Mouse (Mus musculus): ENCODE results near the gene Agtr1a. TPM values are rescaled to one million over a fixed set of nuclear protein-coding genes. Genes with fewer than 3 reads are reported as not detected.

Agtr1a gene
- polyA plus RNA-seq, 1 experiment from 2014 or later = 4.6 TPM

DNA sequence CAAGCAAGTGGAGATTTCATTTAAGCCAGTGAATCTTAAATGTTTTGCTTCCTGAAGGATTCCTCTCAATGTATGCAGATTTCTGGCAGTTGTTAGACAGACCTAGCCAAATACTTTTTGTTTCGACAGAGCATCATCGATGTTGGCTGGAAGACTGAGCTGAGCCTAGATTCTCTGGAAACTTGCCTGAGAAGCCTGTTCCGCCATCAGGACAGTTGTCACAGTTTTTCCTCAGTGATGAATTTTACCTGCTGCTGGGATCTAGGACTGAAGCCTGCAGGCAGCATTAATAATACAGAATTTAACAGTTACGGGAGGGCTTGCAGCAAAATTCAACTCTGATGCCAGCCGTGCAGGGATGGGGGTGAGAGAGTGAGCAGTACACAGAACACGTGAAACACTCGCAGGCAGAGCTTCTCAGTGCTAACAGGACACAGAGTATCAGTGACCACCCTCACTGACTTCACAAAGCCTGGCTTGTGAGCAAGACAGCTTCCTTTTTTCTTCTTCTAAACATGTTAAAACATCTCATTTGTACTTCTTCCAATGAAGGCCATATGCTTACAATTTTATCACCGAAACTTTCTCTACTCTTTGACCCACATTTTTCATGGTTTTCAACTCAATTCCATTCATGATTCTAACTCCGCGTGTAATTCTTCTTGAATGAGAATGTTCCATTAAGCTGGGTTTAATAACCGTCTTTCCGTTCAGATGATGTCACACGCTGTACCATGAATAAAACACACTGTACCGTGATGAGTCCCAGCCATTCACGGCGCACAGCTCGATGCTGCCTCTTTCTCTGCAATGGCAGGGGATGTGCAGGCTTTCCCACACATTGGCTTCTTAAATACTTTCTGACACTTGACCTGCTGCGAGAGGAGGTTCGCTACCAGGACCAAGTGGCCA lies 6.0 kb downstream of the Agtr1a start:
- Histone ChIP-seq H3K4me2 (no peak overlapping the region), H3K9ac (no peak overlapping the region), H3K27me3 (replicated peaks) (0 out of 2 replicates have a peak, but pooled peaks cover under 1% of the 10 kb centered on the region), H3K36me3 (no peaks in the 10 kb centered on the region), H3K9me3 (replicated peaks) (no peaks in the 10 kb centered on the region), H3K4me3 (no peak overlapping the region), H3K27ac (no peak overlapping the region), H3K4me1 (no peaks in the 10 kb centered on the region)
- ATAC-seq = no peak
- WGBS (ENCODE audit: insufficient replicate concordance) = 77% methylated on average over 19 of the region's 19 CpGs

DNA sequence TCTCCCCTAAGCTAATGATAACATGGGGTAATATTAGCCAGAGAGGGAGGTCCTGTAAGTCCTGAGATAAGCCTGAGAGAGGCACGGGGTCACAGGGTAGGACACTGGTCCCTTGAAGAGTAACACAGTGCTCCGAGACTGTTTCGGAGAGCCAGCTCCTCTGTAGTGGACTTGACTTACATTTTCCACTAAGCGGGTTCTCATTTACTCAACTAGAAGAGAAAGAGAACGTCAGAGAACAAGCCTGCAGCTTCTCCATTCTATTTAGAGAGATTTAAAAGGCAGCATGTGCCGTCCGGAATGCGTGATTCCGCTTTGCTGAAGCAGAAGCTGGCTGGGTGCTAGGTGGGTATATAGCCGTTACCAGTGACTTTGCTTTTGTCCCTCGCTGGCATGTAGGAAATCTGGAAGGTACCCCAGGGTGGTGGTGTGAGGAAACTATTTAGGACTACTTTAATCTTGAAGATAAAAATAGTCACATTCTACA lies 9.2 kb downstream of the Agtr1a start:
- H3K9ac ChIP-seq = no peak overlapping the region

DNA sequence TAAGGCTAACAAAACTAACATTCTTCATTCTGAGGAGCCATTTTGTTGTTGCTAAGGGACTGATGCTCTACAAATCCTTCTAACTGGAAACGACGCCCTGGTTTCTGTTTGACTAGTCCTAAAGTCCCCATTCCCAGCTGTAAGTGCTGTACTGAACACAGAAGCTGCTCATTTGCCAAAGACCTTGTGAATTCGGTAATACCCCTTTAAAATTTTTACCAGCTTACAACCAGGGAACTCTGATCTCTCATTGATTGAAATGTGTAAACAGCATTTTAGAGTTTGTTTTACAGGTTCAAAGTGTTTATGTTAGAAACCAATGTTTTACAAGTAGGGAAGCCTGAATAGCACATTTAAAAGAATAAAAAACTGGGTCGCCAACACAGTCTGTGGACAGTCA lies 10.6 kb downstream of the Agtr1a start:
- Histone ChIP-seq H3K9me3 (replicated peaks) (no peaks in the 10 kb centered on the region), H3K36me3 (no peaks in the 10 kb centered on the region), H3K4me3 (no peak overlapping the region), H3K27me3 (replicated peaks) (no peaks in the 10 kb centered on the region), H3K27ac (no peak overlapping the region), H3K9ac (no peak overlapping the region), H3K4me2 (no peak overlapping the region), H3K4me1 (no peaks in the 10 kb centered on the region)
- 0 out of 2 replicates have a peak, but pooled peaks have one; percentile 18 for ATAC-seq
- 60% methylated on average over 4 of the region's 4 CpGs for WGBS (ENCODE audit: insufficient replicate concordance)

More for the DNA sequence above, 9.2 kb downstream of the Agtr1a start:
- no peaks in the 10 kb centered on the region for H3K27me3 ChIP-seq (replicated peaks)
- no peaks in the 10 kb centered on the region for H3K36me3 ChIP-seq
- no peaks in the 10 kb centered on the region for H3K4me1 ChIP-seq
- no peaks in the 10 kb centered on the region for H3K9me3 ChIP-seq (replicated peaks)
- H3K4me2 ChIP-seq = no peak overlapping the region
- 65% methylated on average over 11 of the region's 11 CpGs for WGBS (ENCODE audit: insufficient replicate concordance)
- no peak overlapping the region for H3K4me3 ChIP-seq
- no peak overlapping the region for H3K27ac ChIP-seq
- ATAC-seq = no peak

DNA sequence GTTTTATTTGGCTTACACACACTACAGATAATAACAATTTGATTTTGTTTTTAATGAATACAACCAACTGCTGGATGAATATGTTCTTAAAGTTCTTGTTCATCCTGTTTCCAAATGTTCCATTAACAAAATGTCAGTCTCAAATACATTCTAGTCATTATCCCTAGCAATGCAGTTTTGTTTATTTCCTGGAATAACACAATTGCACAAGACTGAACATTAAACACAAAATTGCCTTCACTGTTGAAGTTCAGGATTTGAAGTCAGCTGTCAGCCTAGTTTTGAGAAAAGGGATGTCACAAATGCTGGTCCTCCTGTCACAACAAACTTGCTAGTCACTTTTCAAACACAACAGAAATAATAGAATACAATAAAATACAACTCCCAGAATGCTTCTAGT lies 12.1 kb downstream of the Agtr1a start:
- no peaks in the 10 kb centered on the region for H3K36me3 ChIP-seq
- H3K4me2 ChIP-seq = no peak overlapping the region
- no peaks in the 10 kb centered on the region for H3K4me1 ChIP-seq
- no peak overlapping the region for H3K4me3 ChIP-seq
- ATAC-seq = no peak
- H3K9ac ChIP-seq = no peak overlapping the region
- no peaks in the 10 kb centered on the region for H3K9me3 ChIP-seq (replicated peaks)
- H3K27me3 ChIP-seq (replicated peaks) = no peaks in the 10 kb centered on the region
- H3K27ac ChIP-seq = no peak overlapping the region

GRCm38 (mm10) chr13:30351966-30352365 lies 15.7 kb downstream of the Agtr1a start:
- Histone ChIP-seq H3K9me3 (replicated peaks) (no peaks in the 10 kb centered on the region), H3K27ac (no peak overlapping the region), H3K9ac (no peak overlapping the region), H3K4me2 (no peak overlapping the region), H3K36me3 (no peaks in the 10 kb centered on the region), H3K27me3 (replicated peaks) (no peaks in the 10 kb centered on the region), H3K4me1 (no peaks in the 10 kb centered on the region), H3K4me3 (no peak overlapping the region)
- no peak for ATAC-seq
- 68% methylated on average over 13 of the region's 13 CpGs for WGBS (ENCODE audit: insufficient replicate concordance)

DNA sequence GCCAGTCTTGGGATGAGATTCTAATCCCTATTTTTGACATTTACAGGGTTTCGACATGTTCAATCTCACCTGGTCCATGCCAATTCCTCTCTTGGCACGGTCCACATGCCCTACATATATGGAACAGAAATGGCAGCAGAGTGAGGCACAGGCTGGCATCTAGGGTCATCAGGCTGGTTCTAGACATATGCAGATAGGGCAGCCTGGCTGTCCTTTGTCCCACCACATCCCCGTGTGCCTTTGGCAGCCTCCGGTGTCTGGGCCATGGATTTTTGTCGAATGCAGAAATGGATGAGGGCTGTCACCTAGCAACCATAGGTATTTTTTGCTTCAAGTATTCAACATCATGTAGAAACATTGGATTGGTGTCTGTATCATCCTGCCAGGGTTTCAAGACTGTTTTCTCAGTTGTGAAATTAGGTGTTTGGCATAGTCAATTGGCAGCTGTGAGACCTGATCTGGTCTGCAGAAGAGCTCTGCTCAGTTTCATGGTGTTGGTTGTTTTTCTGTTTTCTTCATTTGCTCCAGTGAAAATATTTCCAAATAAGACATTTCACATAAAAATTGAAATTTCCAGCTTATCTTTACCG lies 18.8 kb downstream of the Agtr1a start:
- Histone ChIP-seq H3K4me2 (no peak overlapping the region), H3K36me3 (no peaks in the 10 kb centered on the region), H3K27me3 (replicated peaks) (no peaks in the 10 kb centered on the region), H3K4me3 (no peak overlapping the region), H3K27ac (no peak overlapping the region), H3K9me3 (replicated peaks) (no peaks in the 10 kb centered on the region), H3K4me1 (no peaks in the 10 kb centered on the region), H3K9ac (no peak overlapping the region)
- WGBS (ENCODE audit: insufficient replicate concordance) = 82% methylated on average over 6 of the region's 6 CpGs
- ATAC-seq = no peak

DNA sequence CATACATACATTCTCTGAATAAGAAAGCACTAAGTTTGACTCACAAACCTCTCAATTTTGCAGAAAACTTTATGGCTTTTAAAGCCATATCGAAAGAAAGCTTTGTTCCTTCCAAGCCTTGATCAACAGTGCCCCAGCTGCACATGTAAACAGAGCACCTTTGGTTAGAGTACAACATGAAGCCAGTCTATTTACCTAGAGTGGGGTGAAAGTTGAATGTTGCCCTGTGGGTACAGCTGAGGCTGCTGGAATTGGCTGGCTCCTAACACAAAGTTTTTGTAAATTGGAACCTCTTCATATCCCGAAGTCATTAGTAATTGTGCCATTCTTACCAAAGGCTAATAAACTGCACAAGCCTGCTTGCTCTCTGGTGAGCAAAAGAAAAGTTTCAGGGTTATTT lies 19.7 kb downstream of the Agtr1a start:
- H3K4me1 ChIP-seq = no peaks in the 10 kb centered on the region
- H3K4me2 ChIP-seq = no peak overlapping the region
- no peaks in the 10 kb centered on the region for H3K9me3 ChIP-seq (replicated peaks)
- H3K36me3 ChIP-seq = no peaks in the 10 kb centered on the region
- no peak overlapping the region for H3K9ac ChIP-seq
- no peak overlapping the region for H3K4me3 ChIP-seq
- no peaks in the 10 kb centered on the region for H3K27me3 ChIP-seq (replicated peaks)
- peak; percentile 59; the same call in 1 of the 2 replicates for ATAC-seq
- 67% methylated on average over 2 of the region's 2 CpGs for WGBS (ENCODE audit: insufficient replicate concordance)
- H3K27ac ChIP-seq = no peak overlapping the region

DNA sequence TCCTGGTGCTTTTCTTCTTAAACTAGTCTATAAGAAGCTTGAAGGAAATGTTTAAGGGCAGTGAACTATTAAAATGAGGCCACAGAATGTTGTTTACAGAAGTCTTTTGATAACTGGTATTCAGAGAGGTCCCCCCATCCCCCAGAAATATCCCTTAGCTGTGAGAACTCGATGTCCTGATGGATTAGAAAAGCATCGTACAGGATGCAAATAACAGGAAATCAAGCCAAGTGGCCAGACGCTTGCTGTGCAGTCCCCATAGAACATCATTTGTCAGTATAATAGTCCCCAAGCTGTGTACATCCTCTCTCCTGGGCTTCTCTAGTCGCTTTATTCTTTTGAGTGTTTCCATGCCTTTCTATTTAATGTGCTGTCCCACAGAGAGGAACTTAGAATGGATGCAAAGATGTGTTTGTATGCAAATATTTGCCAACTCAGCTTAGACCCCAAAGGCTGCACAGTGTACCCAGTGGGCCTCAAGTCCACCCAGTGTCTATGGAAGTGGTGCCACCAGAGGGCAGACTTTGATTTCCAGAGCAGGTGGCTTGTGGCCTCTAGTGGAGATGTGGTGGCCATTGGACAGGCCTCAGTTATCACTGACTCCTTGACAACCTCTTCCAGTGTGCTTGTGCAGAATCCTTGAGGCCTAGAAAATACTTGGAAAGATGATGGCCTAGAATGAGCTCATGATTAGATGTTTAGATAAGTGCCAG lies 22.4 kb downstream of the Agtr1a start:
- Histone ChIP-seq H3K4me3 (no peak overlapping the region), H3K4me1 (no peaks in the 10 kb centered on the region), H3K9me3 (replicated peaks) (no peaks in the 10 kb centered on the region), H3K27me3 (replicated peaks) (no peaks in the 10 kb centered on the region), H3K9ac (no peak overlapping the region), H3K27ac (no peak overlapping the region), H3K4me2 (no peak overlapping the region), H3K36me3 (no peaks in the 10 kb centered on the region)
- 50% methylated on average over 4 of the region's 4 CpGs for WGBS (ENCODE audit: insufficient replicate concordance)
- no peak for ATAC-seq

GRCm38 (mm10) chr13:30359886-30360285 lies 23.6 kb downstream of the Agtr1a start:
- WGBS (ENCODE audit: insufficient replicate concordance) = 67% methylated on average over 2 of the region's 2 CpGs
- no peaks in the 10 kb centered on the region for H3K27me3 ChIP-seq (replicated peaks)
- H3K27ac ChIP-seq = no peak overlapping the region

GRCm38 (mm10) chr13:30361002-30361401 lies 24.8 kb downstream of the Agtr1a start:
- Histone ChIP-seq H3K36me3 (no peaks in the 10 kb centered on the region), H3K27me3 (replicated peaks) (no peaks in the 10 kb centered on the region), H3K9me3 (replicated peaks) (no peaks in the 10 kb centered on the region), H3K4me3 (no peak overlapping the region), H3K4me2 (no peak overlapping the region), H3K27ac (no peak overlapping the region), H3K9ac (no peak overlapping the region), H3K4me1 (no peaks in the 10 kb centered on the region)
- 47% methylated on average over 5 of the region's 5 CpGs for WGBS (ENCODE audit: insufficient replicate concordance)
- no peak for ATAC-seq

More at GRCm38 (mm10) chr13:30359886-30360285, 23.6 kb downstream of the Agtr1a start:
- no peak for ATAC-seq
- H3K4me2 ChIP-seq = no peak overlapping the region
- no peaks in the 10 kb centered on the region for H3K9me3 ChIP-seq (replicated peaks)
- H3K9ac ChIP-seq = no peak overlapping the region
- H3K4me3 ChIP-seq = no peak overlapping the region
- no peaks in the 10 kb centered on the region for H3K36me3 ChIP-seq
- no peaks in the 10 kb centered on the region for H3K4me1 ChIP-seq

- H3K4me1 ChIP-seq = no peaks in the 10 kb centered on the region
- no peaks in the 10 kb centered on the region for H3K9me3 ChIP-seq (replicated peaks)
- H3K4me3 ChIP-seq = no peak overlapping the region
- WGBS (ENCODE audit: insufficient replicate concordance) = 74% methylated on average over 6 of the region's 6 CpGs
- H3K9ac ChIP-seq = no peak overlapping the region
- no peak overlapping the region for H3K4me2 ChIP-seq
- H3K27ac ChIP-seq = no peak overlapping the region
- H3K36me3 ChIP-seq = no peaks in the 10 kb centered on the region
- no peak for ATAC-seq
- H3K27me3 ChIP-seq (replicated peaks) = no peaks in the 10 kb centered on the region
These were observed 25.8 kb downstream of the Agtr1a start for GRCm38 (mm10) chr13:30362048-30362447.

GRCm38 (mm10) chr13:30364097-30364625 lies 27.9 kb downstream of the Agtr1a start:
- H3K4me1 ChIP-seq = no peaks in the 10 kb centered on the region
- no peaks in the 10 kb centered on the region for H3K36me3 ChIP-seq
- H3K4me3 ChIP-seq = no peak overlapping the region
- WGBS (ENCODE audit: insufficient replicate concordance) = 63% methylated on average over 11 of the region's 11 CpGs
- H3K9me3 ChIP-seq (replicated peaks) = no peaks in the 10 kb centered on the region
- no peak overlapping the region for H3K27ac ChIP-seq
- H3K4me2 ChIP-seq = no peak overlapping the region
- ATAC-seq = no peak
- H3K27me3 ChIP-seq (replicated peaks) = no peaks in the 10 kb centered on the region
- H3K9ac ChIP-seq = no peak overlapping the region
